Mouse (Mus musculus) hindlimb bud, embryonic 11.5 days (tissue): ENCODE results near the gene Inpp5a.

Experiments used
- DNase-seq: peaks from one replicate; pipeline ENCODE4 v3.0.0-alpha.2; 2012; ENCODE audit warnings: low read depth, low spot score; ENCODE audit errors: extremely low spot score

Inpp5a gene

DNA sequence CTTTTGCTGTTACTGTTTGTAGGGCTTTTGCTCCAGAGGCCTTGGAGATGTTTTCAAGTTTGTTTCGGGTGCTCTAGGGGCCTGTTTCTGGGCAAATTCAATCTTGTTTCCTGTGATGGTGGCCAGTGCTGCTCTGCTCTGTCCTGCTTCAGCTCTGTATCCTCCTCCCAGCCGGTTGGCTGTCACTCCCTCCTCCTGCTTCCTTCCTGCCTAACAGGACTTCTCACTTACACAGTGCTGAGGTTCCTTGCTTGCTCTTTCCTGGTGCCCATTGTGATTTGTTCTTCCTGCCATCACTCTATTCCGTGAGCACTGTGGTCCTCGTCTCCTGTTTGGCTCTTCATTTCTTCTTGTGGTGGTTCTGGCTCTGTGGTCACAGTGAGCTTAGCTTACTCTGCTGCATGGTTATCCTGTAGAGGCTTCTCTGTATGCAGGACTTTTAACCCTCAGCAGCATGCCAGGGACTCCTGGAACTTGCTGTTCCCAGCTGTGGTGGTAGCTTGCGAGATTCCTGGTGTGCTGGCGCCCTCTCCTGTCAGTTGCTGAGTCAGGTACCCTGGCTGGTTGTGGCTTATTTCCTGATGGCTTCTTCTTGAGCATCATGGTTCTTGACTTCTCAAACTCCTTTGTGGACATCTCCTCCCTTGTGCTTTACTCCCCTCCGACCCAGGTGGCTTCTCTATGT lies 84.1 kb downstream of the Inpp5a start:
- peak; percentile 46 for DNase-seq

DNA sequence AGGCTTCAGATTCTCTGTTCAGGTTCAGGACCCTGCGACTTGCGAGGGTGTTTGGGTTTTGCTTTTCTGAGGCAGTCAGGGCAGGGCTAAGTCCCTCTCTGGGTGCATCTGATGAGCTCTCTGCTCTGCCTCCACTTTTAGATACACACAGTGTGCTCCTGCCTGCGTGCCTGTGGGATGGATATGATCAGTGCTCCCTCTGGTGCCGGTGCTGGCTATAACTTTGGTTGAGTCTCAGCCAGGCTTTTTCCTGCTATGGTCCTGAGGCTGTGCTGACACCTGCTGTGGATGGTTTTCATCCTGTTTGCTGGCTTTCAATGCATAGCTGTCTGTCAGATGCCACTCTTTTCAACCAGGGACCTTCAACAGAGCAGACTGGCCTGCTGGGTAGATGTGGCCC lies 87.0 kb downstream of the Inpp5a start:
- no peak for DNase-seq

DNA sequence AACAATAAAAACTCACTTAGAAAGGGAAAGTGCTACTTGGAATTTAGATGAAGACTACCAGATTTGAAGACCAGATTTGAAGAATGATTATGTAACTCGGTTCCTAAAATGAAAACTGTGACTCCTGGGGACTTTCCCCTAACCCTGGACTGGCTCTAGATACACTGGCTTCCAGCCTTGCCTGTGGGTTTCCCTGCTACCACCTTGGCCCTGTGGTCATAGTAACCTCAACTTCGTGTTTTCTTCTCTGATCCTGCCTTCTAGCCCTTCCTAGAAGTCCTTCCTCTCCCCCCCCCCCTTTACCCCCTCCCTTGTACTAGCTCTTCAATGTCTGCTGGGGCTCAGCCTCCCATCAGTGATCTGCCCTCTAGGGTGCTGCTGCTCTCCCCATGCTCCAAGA lies 87.8 kb downstream of the Inpp5a start:
- DNase-seq, result no peak

DNA sequence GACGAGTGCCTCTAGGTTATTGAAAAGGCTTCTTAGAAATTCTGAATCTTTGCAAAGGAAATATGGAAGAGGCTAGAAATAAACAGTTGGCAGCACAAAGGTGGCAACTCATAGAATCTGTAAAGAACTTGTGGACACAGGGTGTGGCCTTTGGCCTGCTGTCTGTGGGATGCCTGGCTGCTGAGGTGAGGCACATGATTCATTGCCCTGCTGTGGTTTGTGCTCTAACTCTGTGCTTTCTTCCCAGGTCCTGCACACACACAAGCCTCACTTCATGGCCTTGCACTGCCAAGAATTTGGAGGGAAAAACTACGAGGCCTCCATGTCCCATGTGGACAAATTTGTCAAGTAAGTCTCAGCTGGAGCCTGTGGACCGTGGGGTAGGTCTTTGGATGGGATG lies 88.8 kb downstream of the Inpp5a start:
- no peak for DNase-seq

DNA sequence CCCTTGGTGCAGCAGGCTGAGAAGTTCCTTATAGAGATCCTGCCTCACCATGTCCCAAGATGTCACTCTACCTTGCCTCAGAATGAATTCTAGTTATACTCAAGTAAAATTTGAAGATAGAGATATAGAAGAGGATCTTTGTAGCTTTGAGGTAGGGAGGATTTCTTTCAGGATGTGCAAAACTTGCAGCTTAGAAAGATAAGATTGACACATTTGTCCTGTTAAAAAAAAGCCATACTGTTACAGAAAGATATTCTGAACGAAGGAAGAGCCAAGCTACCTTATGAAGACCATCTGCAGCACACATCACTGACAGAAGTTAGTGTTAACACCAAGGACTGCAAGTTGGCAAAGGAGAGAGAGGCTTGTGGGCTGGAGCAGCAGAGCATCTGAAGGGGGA lies 90.2 kb downstream of the Inpp5a start:
- DNase-seq, result no peak

DNA sequence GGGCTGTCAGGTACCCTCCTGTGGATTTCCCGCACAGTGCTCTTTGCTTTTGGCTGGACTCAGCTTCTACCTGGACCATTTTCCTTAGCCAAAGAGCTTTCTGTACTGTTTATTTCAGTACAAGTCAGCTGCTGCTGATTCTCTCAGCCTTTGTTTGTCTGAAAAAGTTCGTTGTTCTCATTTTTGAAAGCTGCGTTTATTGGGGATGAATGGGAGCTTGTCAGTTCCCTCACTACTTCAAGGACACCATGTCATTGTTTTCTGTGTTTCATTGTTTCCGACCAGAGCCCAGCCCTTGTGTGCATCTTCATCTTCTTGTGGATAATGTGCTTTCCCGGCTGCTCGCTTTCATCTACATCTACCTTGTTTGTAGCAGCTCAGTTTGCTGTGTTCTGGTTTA lies 90.7 kb downstream of the Inpp5a start:
- DNase-seq, result no peak

DNA sequence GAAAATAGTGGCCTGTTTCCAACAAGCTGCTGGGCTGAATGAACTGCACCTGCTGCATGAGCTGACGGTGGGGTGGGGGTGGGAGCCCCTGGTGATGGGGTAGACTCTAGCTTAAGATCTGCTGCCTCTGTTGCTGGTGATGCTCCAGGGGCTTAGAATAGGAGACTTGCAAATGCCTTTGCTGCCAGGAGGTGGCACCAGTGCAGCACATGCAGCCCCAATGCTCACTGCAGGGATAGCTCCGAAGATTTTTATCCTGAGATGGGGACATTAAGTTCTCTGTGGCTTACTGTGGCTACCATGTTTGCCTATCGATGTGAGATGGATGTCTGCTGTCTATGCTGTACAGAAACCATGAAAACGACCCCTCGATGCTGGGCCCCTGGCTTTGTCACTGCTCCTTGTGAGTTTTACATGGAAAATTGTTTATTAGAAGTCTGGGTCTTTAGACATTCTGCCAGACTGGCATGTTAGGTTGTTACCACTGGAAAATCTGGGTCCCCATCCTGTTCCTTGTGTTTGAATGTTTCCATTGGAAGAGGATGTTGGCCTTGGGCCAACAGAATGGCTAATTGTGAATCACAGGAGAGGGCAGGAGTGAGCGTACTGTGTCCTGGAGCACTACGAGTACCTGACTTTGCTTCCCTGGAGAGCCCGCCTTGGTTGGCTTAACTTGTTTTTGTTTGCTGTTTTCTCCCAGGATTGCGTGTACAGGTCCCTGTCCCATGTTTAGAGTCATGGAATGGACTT lies 95.5 kb downstream of the Inpp5a start:
- no peak for DNase-seq

DNA sequence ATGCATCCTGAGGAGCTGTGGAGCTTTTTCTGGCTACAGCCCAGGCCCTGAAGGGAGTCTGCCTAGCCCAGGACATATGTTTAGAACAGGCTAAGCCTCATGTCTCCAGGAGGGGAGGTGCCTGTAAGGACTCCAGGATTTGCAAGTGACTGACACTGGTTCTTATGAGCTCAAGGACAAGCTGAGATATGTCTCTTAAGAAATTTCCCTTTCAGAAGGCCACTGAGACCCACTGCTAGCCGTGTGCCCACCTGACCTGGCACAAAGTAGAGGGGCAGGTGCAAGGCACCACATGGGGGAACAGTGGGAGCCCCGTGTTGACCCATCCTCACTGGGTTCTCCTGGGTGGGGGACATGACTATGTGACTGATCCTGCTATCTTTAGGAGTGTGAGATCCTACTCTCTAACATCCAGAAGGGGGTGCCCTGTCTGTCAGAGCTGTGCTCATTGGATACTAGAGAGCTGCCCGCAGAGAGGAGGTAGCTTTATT lies 100.9 kb downstream of the Inpp5a start:
- no peak for DNase-seq

DNA sequence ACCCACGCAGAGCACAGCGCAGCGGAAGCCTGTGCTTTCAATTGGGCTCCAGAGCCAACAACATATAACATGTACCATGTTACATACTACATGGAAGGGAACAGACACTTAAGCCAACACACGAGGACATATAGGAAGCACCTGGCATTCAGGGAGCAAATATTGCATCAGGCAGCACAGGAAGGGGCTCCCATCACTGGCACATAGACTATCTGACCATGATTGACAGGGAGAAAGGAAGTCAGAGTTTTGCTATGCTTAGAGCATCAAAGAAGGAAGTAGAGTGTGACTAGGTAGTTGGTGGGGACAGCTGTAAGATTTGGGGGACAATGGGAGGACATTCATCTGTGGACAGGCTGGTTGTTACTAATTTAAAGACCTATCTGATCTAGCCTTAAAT lies 103.4 kb downstream of the Inpp5a start:
- DNase-seq, result no peak

DNA sequence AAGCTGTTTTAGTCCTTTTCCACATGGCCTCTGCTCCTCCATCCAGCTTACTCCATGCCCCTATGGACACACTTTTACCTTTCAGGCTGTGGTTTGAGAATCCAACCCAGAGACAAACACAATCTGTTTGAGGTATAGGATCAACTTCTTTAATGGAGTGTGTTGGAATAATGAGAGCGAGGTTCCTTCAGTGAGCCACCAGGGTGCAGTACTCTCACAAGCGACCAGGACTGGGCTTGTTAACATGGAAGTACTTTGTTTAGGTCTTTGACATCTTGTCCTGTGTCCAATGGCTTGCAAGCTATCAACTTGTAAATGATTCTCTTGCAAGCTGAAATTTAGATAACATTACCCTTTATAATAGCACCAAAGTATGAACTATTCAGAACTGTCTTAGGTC lies 104.0 kb downstream of the Inpp5a start:
- DNase-seq, result no peak

DNA sequence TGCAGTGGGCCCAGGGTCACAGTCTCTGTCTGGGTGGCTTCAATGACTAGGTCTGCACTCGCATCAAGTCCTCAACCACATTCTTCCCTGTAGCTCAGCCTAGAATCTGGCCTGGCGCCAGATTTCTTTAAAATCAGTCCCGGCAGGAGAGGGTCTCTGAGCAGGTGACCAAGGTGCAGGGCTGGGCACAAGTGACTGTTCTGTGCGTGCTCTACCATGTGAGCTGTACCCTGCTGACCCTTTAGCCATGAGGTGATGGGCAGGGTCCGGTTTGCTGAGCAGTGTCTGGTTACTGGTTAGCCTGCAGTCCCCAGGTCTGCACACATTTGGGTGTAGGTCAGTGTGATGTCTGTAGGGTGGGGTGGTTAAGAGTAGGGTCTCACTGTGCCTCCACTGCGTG lies 106.9 kb downstream of the Inpp5a start:
- DNase-seq, result no peak

DNA sequence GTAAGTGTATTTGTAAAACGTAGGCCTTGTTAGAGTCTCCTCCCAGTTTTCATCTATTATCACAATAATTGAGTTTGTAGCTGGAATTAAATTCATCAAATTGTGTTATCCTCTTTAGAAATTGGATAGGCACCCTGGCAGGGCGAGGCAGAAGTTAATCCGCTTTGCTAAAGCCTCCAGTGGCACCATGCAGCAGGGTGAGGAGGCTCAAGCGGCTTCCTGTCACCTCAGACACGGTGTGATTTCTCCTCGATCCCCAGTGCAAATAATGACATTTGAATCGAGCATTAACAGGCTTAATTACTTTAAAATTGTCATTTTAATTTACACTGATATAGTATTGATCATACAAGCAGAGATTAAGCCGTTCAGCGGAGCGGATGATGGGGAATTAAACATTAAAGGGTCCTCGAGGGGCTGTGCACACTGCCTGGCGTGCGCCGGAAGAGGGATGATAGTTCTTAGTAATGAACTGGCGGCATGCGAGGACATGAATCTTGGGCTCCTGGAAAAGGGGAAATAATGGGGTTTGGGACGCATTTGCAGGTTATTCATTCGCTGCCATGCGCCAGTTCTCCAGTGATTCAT lies 109.2 kb downstream of the Inpp5a start:
- no peak for DNase-seq

DNA sequence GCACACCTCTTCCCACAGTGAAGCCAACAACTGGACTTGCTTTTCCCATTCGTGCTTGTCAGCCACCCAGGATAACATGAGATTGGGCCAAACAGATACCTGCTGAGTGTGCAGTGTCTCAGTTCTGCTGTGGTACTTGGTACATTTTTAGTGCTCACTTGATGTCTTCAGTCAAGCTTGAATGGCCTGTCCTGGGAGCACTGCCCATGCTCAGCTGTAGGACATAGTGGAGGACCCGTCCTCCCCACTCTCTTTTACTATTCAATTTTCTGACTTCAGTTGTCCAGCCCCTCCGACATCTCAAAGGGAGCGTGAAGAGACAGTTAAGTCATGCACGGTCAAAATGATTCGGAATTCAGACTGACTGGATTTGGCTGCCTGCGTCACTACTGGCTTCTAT lies 115.2 kb downstream of the Inpp5a start:
- no peak for DNase-seq

DNA sequence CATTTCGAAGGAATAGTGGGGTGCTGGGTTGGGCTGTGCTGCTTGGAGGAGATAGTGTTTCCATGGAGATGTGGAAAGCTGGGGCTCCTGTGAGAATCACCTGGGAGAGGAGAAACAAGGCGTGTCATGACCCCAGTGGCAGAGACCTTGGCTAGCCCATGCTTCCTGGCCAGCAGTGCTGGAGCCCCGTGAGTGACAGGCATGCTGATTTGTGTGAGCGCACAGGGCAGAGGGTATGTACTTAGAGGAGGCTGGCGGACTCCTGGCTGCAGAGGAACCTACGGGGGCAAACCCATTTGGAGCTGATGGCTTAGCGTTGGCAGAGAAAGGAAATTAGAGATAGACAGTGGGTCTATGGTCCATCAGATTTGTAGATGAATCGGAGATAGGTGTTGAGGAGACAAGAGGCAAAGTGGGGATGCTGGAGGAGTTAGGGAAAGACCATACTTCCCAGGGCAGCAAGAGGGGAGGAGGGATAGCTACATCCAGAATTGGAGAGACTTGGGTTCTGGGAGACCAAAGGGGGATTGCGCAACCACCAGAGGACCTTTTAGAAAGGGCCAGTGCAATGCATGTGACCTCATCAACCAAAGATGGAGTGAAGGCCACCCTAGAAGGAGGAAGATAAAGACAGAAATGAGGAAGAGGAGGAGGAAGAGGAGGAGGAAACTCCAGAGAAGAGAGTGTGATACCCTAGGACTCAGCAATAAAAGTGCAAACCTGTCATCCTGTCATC lies 117.9 kb downstream of the Inpp5a start:
- DNase-seq, result no peak

DNA sequence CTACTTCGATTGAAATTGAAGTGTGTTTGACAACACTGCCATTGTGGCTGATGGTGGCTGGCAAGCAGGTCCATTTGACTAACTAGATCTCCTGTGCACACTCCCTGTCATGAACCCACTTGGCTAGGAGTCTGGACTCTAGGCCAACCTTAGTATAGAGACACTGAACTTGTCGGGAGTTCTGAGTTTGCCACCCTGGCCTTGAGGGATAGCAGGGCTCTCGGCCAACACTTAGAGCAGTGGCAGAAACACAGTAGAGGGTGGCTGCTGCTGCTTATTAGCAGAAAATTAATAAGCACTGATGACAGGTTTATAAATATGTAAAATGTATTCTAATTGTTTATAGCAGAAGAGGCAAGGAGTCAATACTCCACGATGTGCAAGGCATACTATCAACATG lies 120.0 kb downstream of the Inpp5a start:
- no peak for DNase-seq

DNA sequence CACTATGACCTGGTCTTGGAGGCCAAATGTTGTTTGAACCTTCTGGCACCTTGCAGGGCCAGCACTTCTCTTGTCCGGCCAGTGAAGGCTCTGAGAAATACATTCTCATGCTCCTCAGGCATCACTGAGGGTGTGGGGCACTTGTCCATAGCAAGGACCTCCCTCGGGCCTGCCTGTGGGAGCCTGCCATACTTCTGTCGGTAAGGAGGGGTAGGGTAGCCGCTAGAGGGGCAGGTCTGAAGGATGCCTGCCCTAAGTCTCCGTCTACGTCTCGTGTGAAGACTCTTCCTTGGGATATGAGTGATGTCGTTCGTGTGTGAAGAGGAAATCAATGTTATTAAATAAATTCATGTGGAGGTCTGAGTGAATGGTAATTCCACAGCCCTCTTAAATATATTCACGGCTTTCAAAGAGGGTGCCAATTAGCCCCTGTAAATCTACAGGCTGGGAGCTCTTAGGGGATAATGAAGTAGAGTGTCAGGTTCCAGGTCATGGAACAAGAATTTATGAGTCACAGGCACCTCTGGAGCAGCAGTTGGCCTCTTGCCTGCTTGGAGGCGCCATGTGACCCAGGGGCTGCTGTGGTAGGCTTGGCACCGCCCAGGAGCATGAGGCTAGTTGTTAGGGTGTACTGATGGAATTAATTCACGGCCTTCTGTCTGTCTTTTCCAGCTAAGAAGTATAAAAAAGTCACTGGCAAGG lies 127.2 kb downstream of the Inpp5a start:
- DNase-seq, result peak; percentile 12

DNA sequence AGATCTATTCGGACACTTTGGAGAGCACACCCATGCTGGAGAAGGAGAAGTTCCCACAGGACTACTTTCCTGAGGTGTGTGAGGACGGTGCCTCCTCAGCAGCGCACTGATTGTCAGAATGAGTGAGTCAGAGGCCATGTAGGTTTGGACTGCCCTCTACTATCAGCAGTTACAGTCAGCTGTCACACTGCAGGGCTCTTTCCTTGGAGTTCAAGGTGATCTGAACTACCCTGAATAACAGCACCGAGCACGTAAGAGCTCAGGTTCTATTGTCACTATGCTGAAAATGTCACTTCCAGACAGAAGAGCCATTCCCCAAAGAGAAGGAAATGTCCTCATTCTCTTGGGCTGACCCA lies 127.7 kb downstream of the Inpp5a start:
- DNase-seq, result no peak

DNA sequence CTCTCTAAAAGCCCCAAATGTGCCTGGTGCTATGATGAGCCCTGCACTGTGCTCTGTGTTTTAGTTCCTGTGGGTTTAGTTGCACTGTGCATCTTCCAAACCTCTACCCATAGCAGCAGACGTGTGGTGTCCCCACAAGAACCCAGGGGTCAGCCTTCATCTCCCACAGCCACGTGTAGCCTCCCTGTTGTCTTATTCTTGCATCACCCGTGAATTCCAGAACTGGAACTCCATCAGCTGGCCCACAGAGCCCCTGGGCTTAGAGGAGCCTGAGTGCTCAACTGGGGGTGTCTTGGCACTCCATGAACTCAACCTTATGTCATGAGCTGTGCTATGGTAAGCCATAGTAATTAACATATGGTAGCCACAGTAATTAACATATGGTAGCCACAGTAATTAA lies 129.4 kb downstream of the Inpp5a start:
- DNase-seq, result no peak

DNA sequence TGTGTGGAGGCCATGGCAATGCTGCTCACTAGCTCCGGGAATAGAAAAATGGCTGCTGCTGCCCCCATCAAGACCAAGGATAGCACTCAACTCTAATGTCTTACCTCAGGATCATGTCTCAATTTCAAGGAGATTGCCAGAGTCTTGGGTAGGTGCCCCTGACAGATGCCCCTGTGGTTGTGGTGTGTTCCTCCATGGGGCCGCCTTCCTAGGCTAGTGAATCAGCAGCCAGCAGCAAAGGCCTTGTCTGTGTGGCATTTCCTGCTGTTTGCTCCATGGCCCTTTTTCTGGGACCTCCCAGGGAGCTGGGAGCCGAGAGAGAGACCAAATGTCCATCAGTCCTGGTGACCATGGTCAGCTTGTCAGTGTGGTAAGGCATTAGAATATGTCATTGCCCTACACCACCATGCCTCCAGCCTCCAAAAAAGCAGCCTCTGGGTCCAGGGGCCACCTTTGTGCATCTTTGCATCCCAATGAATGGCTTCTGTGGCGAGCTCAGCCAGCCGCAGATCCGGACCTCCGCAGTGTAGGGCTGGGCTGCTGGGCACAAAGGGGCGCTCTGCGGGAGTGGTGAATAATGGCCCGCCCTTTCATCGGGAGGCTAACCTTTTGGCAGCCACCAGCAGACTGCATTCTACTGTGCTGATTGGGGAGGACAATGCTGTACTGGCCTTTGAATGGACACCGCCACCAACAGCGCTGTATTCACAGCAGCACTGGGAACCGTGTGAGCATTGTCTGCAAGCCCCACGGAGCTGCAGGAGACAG lies 139.6 kb downstream of the Inpp5a start:
- no peak for DNase-seq

DNA sequence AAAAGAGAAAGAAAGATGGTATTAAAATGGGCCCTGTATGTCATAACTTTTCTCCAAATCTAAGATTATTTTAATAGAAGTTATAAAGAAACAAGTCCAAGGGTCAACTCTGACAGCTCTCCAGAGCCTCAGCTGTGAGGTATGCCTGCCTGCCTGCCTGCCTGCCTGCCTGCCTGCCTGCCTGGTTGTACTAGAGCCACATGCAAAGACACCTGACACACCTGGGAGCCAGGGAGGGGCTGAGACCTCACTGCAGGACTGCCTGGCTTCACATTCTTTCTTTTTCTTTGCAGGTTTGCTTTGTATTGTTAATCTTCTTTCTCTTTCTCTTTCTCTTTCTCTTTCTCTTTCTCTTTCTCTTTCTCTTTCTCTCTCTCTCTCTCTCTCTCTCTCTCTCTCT lies 140.3 kb downstream of the Inpp5a start:
- no peak for DNase-seq
